In genomic region chr9:108095518-108095917, GRCm38 (mm10) we compare ENCODE assay signal across 9 mouse cellular contexts. TPM values are rescaled to one million over a fixed set of nuclear protein-coding genes. Genes with fewer than 3 reads are reported as not detected.
DNase-seq lines count a peak whose midpoint lies in the region; ATAC-seq and TF ChIP-seq lines count a peak whose summit lies in the region.
"Had no signal": no experiment of that assay in that cellular context is flagged by ENCODE, and none has a peak within 500 bp of the region (broad histone marks: within the 10 kb centered on the region; RNA-seq: fewer than 3 reads in every experiment).

No protein-coding gene starts in this region.

- peaks cover 6% of the 10 kb centered on the region for H3K4me1 ChIP-seq in bone marrow macrophage, adult 2 months (ENCODE audit: control insufficient read depth, insufficient read depth, low read length)
- peaks cover 80% of the 10 kb centered on the region for H3K4me1 ChIP-seq in erythroblast, embryonic 14.5 days (ENCODE audit: control insufficient read depth)
- peaks cover 16% of the 10 kb centered on the region for H3K4me1 ChIP-seq in hindbrain, embryonic 14.5 days (replicated peaks; ENCODE audit: control insufficient read depth, insufficient read depth, low read length)
- H3K4me1 ChIP-seq in liver, embryonic 11.5 days (replicated peaks; ENCODE audit: control insufficient read depth, insufficient read depth, low read length): peaks cover 40% of the 10 kb centered on the region

- WGBS in hindbrain, embryonic 14.5 days: 18% methylated on average over 3 of the region's 3 CpGs
- WGBS in liver, embryonic 11.5 days: 11% methylated on average over 3 of the region's 3 CpGs

- H3K36me3 ChIP-seq in erythroblast, embryonic 14.5 days (ENCODE audit: control insufficient read depth): peaks cover 82% of the 10 kb centered on the region
- peaks cover 53% of the 10 kb centered on the region for H3K36me3 ChIP-seq in hindbrain, embryonic 14.5 days (replicated peaks; ENCODE audit: control insufficient read depth, insufficient read depth)
- H3K36me3 ChIP-seq in liver, embryonic 11.5 days (ENCODE audit: control insufficient read depth, insufficient read depth, low read length): peaks cover 21% of the 10 kb centered on the region

- no peak overlapping the region for H3K27ac ChIP-seq in bone marrow macrophage, adult 2 months (ENCODE audit: insufficient read depth, low read depth, low read length)
- H3K27ac ChIP-seq in hindbrain, embryonic 14.5 days: no peak overlapping the region
- H3K27ac ChIP-seq in liver, embryonic 11.5 days (ENCODE audit: low read depth, low read length): peak overlapping the region; percentile 99

- no peaks in the 10 kb centered on the region for H3K27me3 ChIP-seq in erythroblast, embryonic 14.5 days (ENCODE audit: control insufficient read depth)
- no peaks in the 10 kb centered on the region for H3K27me3 ChIP-seq in hindbrain, embryonic 14.5 days (ENCODE audit: control insufficient read depth, insufficient read depth, low read length)
- no peaks in the 10 kb centered on the region for H3K27me3 ChIP-seq in liver, embryonic 11.5 days (replicated peaks; ENCODE audit: control insufficient read depth, insufficient read depth, low read length)

- peak overlapping the region; percentile 80 for H3K4me2 ChIP-seq in hindbrain, embryonic 14.5 days (replicated peaks)
- H3K4me2 ChIP-seq in liver, embryonic 11.5 days: peak overlapping the region; percentile 85

- DNase-seq in left cerebral cortex, postnatal 25 days (ENCODE audit: low spot score in 2 of 2): peak; percentile 70 to 71
- DNase-seq in left cerebral cortex, postnatal 36 days (ENCODE audit: low spot score in 2 of 2): no peak
- peak; percentile 74 for DNase-seq in hindbrain, embryonic 14.5 days (ENCODE audit: low spot score)
- DNase-seq in liver, embryonic 11.5 days (ENCODE audit: low spot score): no peak
- peak; percentile 86 for DNase-seq in naive thymus-derived CD4-positive, alpha-beta T cell, adult 2 months (ENCODE audit: low read depth)
- peak; percentile 55 for DNase-seq in thymus, postnatal 36 days

- H3K9me3 ChIP-seq in erythroblast, embryonic 14.5 days (ENCODE audit: control insufficient read depth, low read length): no peaks in the 10 kb centered on the region
- no peaks in the 10 kb centered on the region for H3K9me3 ChIP-seq in hindbrain, embryonic 14.5 days (ENCODE audit: control insufficient read depth, low read length)
- H3K9me3 ChIP-seq in liver, embryonic 11.5 days (ENCODE audit: control insufficient read depth, low read length): no peaks in the 10 kb centered on the region

- peak; percentile 49; the same call in 1 of the 2 replicates for TF ChIP-seq CTCF in bone marrow macrophage, adult 2 months (IDR thresholded peaks at IDR 0.05; ENCODE audit: low read depth, low read length)

- TF ChIP-seq POLR2A in bone marrow macrophage, adult 2 months (IDR thresholded peaks at IDR 0.05; ENCODE audit: borderline replicate concordance, low read depth, low read length): no peak

- H3K9ac ChIP-seq in hindbrain, embryonic 14.5 days: no peak overlapping the region; the same call in 1 of the 2 replicates
- H3K9ac ChIP-seq in liver, embryonic 11.5 days (ENCODE audit: low read depth, low read length): peak overlapping the region; percentile 96

- peak overlapping the region; percentile 84 for H3K4me3 ChIP-seq in bone marrow macrophage, adult 2 months (ENCODE audit: insufficient read depth, low read length)
- peak overlapping the region; percentile 86 for H3K4me3 ChIP-seq in erythroblast, embryonic 14.5 days (replicated peaks)
- peak overlapping the region; percentile 59; the same call in 1 of the 2 replicates for H3K4me3 ChIP-seq in hindbrain, embryonic 14.5 days (replicated peaks; ENCODE audit: low read length)
- H3K4me3 ChIP-seq in liver, embryonic 11.5 days (ENCODE audit: low read depth, low read length): peak overlapping the region; percentile 92

- ATAC-seq in hindbrain, embryonic 14.5 days (ENCODE audit: low FRiP score): no peak
- peak; percentile 26 for ATAC-seq in liver, embryonic 11.5 days (replicated peaks; ENCODE audit: low FRiP score)

- intact Hi-C loops in left cerebral cortex, postnatal 25 days (cut with DNase I): loop anchor here (1.0 to 2.0 kb wide), 2 partner anchors 106 to 189 kb away; no protein-coding TSS in a partner anchor
- intact Hi-C loops in left cerebral cortex, postnatal 36 days (cut with DNase I): loop anchor here (2.0 kb wide), 1 partner anchor 105 kb away; no protein-coding TSS in a partner anchor

RNA-seq across cellular contexts. Expression of gene Apeh, which starts 1.1 kb away (rescaled TPM):
- total RNA-seq in left cerebral cortex, postnatal 25 days (2021): 10 to 100 TPM; 29.8 to 36.9 TPM
- total RNA-seq in left cerebral cortex, postnatal 36 days (2021): 10 to 100 TPM; 23.9 to 39.4 TPM
- polyA plus RNA-seq in bone marrow macrophage, adult 2 months (2012; ENCODE audit: insufficient read depth, insufficient read length, missing spikeins): 52.2 and 52.7 TPM in 2 replicates
- polyA plus RNA-seq in erythroblast, embryonic 14.5 days (2012): 47.5 and 65.3 TPM in 2 replicates
- 44.8 and 48.7 TPM in 2 replicates for polyA plus RNA-seq in hindbrain, embryonic 14.5 days (2014; fragmentation: Nextera tagmentation; extraction: Ambion mirVana)
- polyA plus RNA-seq in liver, embryonic 11.5 days (2014; fragmentation: Nextera tagmentation; extraction: Ambion mirVana): 159 and 167 TPM in 2 replicates

RNA-seq across cellular contexts. Expression of gene Rnf123, which starts 12.4 kb away (rescaled TPM):
- total RNA-seq in left cerebral cortex, postnatal 25 days (2021): 10 to 100 TPM; 81.9 to 88.7 TPM
- 100 to 1,000 TPM in 1 of 2 experiments, 10 to 100 TPM in 1; 77.6 to 107 TPM for total RNA-seq in left cerebral cortex, postnatal 36 days (2021)
- polyA plus RNA-seq in bone marrow macrophage, adult 2 months (2012; ENCODE audit: insufficient read depth, insufficient read length, missing spikeins): 23.5 and 24.9 TPM in 2 replicates
- 107 and 276 TPM in 2 replicates for polyA plus RNA-seq in erythroblast, embryonic 14.5 days (2012)
- 49.9 and 50.9 TPM in 2 replicates for polyA plus RNA-seq in hindbrain, embryonic 14.5 days (2014; fragmentation: Nextera tagmentation; extraction: Ambion mirVana)
- polyA plus RNA-seq in liver, embryonic 11.5 days (2014; fragmentation: Nextera tagmentation; extraction: Ambion mirVana): 59.1 and 59.2 TPM in 2 replicates

RNA-seq across cellular contexts. Expression of gene Mst1, which starts 15.3 kb away (rescaled TPM):
- not detected for total RNA-seq in left cerebral cortex, postnatal 25 days (2021)
- not detected for total RNA-seq in left cerebral cortex, postnatal 36 days (2021)
- polyA plus RNA-seq in bone marrow macrophage, adult 2 months (2012; ENCODE audit: insufficient read depth, insufficient read length, missing spikeins): not detected in 2 replicates
- 2.4 and 2.6 TPM in 2 replicates for polyA plus RNA-seq in erythroblast, embryonic 14.5 days (2012)
- polyA plus RNA-seq in hindbrain, embryonic 14.5 days (2014; fragmentation: Nextera tagmentation; extraction: Ambion mirVana): not detected in 2 replicates
- polyA plus RNA-seq in liver, embryonic 11.5 days (2014; fragmentation: Nextera tagmentation; extraction: Ambion mirVana): 9.7 and 12.5 TPM in 2 replicates
- total RNA-seq: gastrocnemius, postnatal 36 days had no signal

RNA-seq across cellular contexts. Expression of gene Amigo3, which starts 42.6 kb away (rescaled TPM):
- 1 to 10 TPM; 1.7 to 2.2 TPM for total RNA-seq in left cerebral cortex, postnatal 25 days (2021)
- total RNA-seq in left cerebral cortex, postnatal 36 days (2021): 1 to 10 TPM; 1.7 to 1.8 TPM
- polyA plus RNA-seq in bone marrow macrophage, adult 2 months (2012; ENCODE audit: insufficient read depth, insufficient read length, missing spikeins): 0.79 and 1.0 TPM in 2 replicates
- 0.01 and 0.08 TPM in 2 replicates for polyA plus RNA-seq in erythroblast, embryonic 14.5 days (2012)
- 2.4 and 2.9 TPM in 2 replicates for polyA plus RNA-seq in hindbrain, embryonic 14.5 days (2014; fragmentation: Nextera tagmentation; extraction: Ambion mirVana)
- 2.3 TPM in 2 replicates for polyA plus RNA-seq in liver, embryonic 11.5 days (2014; fragmentation: Nextera tagmentation; extraction: Ambion mirVana)

RNA-seq across cellular contexts. Expression of gene Gmppb, which starts 46.5 kb away (rescaled TPM):
- total RNA-seq in left cerebral cortex, postnatal 25 days (2021): 10 to 100 TPM; 16.7 to 17.5 TPM
- total RNA-seq in left cerebral cortex, postnatal 36 days (2021): 10 to 100 TPM; 14.4 to 17.0 TPM
- 6.7 and 7.1 TPM in 2 replicates for polyA plus RNA-seq in bone marrow macrophage, adult 2 months (2012; ENCODE audit: insufficient read depth, insufficient read length, missing spikeins)
- polyA plus RNA-seq in erythroblast, embryonic 14.5 days (2012): 0.32 and 0.61 TPM in 2 replicates
- polyA plus RNA-seq in hindbrain, embryonic 14.5 days (2014; fragmentation: Nextera tagmentation; extraction: Ambion mirVana): 17.7 and 18.2 TPM in 2 replicates
- 26.5 and 30.0 TPM in 2 replicates for polyA plus RNA-seq in liver, embryonic 11.5 days (2014; fragmentation: Nextera tagmentation; extraction: Ambion mirVana)

Comparison
In these comparisons a context has a peak if more than half of its experiments do, and no peak if none do; other contexts are left out.
1. DNase-seq: peak in left cerebral cortex, postnatal 25 days (2 of 2), hindbrain, embryonic 14.5 days (single experiment), naive thymus-derived CD4-positive, alpha-beta T cell, adult 2 months (single experiment) and thymus, postnatal 36 days (2 of 2); none in left cerebral cortex, postnatal 36 days (0 of 2) and liver, embryonic 11.5 days (single experiment).
2. Peak in every context shown above with its lines, with median percentiles within 50 percentile points of each other: H3K4me3 ChIP-seq.